Mouse (Mus musculus) bone marrow, adult 2 months (tissue): Measurements from ENCODE around the gene Nrde2. TPM values are rescaled to one million over a fixed set of nuclear protein-coding genes. Genes with fewer than 3 reads are reported as not detected.
"Not testable (repeated sequence)": the region's sequence is repeated elsewhere in the genome, so short reads cannot be mapped to it uniquely, and the experiment has no call there.

Experiments used
- H3K27ac ChIP-seq: fragments of 200-500 bp; 2 replicates; pipeline ENCODE4 v1.5.1; 2012; ENCODE audit warnings: low read depth, mild to moderate bottlenecking, control low read depth, inconsistent platforms, low read length; ENCODE audit not compliant: control insufficient read depth, poor library complexity, insufficient read depth
- H3K4me1 ChIP-seq: fragments of 200-500 bp; 2 replicates; pipeline ENCODE4 v1.6.1; 2011; ENCODE audit warnings: low read length; ENCODE audit not compliant: control insufficient read depth, insufficient read depth
- H3K4me3 ChIP-seq: fragments of 200-500 bp; replicated peaks from 2 replicates; pipeline ENCODE3; 2011; ENCODE audit warnings: mild to moderate bottlenecking, low read depth, low read length, control low read depth; ENCODE audit not compliant: control insufficient read depth
- CTCF ChIP-seq: fragments of 200-500 bp; IDR thresholded peaks from 2 replicates; pipeline ENCODE4 v1.5.1; 2011; ENCODE audit warnings: low read length, control low read depth; ENCODE audit not compliant: control insufficient read depth, insufficient read depth
- POLR2A ChIP-seq: fragments of 200-500 bp; IDR thresholded peaks from 2 replicates; pipeline ENCODE4 v1.6.1; 2011; ENCODE audit warnings: low read depth, mild to moderate bottlenecking, control low read depth, low read length, borderline replicate concordance; ENCODE audit not compliant: control insufficient read depth
- WGBS: fragments of 180-500 bp; shearing (Covaris S2); methylation state at CpG from one replicate; pipeline ENCODE4 v1.1.7; 2018; 5-methylcytosine and 5-hydroxymethylcytosine counted together
- polyA plus RNA-seq: library from polyadenylated mRNA; stranded (reverse); fragments of >200 nt; gene quantifications from 2 replicates; pipeline ENCODE4 v1.2.4, GENCODE M21; 2011; ENCODE audit warnings: low replicate concordance; ENCODE audit not compliant: missing spikeins, insufficient read depth, insufficient read length

The Nrde2 gene
- polyA plus RNA-seq, 1 experiment = 19.8 TPM

GRCm38 (mm10) chr12:100186376-100186775 lies 26.9 kb upstream of the Nrde2 start:
- peaks cover 2% of the 10 kb centered on the region; the same call in 1 of the 2 replicates for H3K4me1 ChIP-seq
- TF ChIP-seq CTCF (no peak), POLR2A (no peak)
- WGBS = 45% methylated on average over 6 of the region's 6 CpGs
- no peak overlapping the region for H3K4me3 ChIP-seq
- H3K27ac ChIP-seq = no peak overlapping the region

DNA sequence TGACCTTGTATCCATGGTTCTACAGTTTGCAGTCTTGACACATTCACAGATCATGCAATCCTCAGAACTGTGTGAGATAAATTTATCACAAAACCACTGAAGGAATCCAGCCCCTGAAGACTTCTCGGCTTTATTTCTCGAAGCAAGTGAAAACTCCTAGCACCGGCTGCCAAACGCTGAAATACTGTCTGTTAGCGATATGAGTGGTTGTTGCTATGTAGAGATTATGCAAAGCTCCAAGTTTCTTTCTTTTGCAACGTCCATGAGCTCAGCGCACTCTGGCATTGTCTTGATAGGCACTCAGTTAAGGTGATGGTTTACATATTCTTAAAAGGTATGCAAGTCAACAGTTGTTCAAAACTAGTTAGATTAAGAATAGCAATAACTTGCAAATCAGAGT lies 26.4 kb upstream of the Nrde2 start:
- 26% methylated on average over 7 of the region's 7 CpGs for WGBS
- peaks cover 2% of the 10 kb centered on the region; the same call in 1 of the 2 replicates for H3K4me1 ChIP-seq

GRCm38 (mm10) chr12:100184976-100185375 lies 25.5 kb upstream of the Nrde2 start:
- not testable (repeated sequence) for H3K4me3 ChIP-seq, H3K27ac ChIP-seq, H3K4me1 ChIP-seq
- 84% methylated on average over 2 of the region's 2 CpGs for WGBS

More for the DNA sequence above, 26.4 kb upstream of the Nrde2 start:
- no peak overlapping the region; the same call in 1 of the 2 replicates for H3K27ac ChIP-seq
- no peak for TF ChIP-seq CTCF
- TF ChIP-seq POLR2A = no peak
- no peak overlapping the region for H3K4me3 ChIP-seq

- peak overlapping the region; percentile 57 for H3K27ac ChIP-seq
- peaks cover 2% of the 10 kb centered on the region; the same call in 1 of the 2 replicates for H3K4me1 ChIP-seq
- H3K4me3 ChIP-seq = no peak overlapping the region
- 5% methylated on average over 5 of the region's 5 CpGs for WGBS
- TF ChIP-seq POLR2A (no peak), CTCF (no peak)
Measured at GRCm38 (mm10) chr12:100183970-100184369, 24.5 kb upstream of the Nrde2 start.

DNA sequence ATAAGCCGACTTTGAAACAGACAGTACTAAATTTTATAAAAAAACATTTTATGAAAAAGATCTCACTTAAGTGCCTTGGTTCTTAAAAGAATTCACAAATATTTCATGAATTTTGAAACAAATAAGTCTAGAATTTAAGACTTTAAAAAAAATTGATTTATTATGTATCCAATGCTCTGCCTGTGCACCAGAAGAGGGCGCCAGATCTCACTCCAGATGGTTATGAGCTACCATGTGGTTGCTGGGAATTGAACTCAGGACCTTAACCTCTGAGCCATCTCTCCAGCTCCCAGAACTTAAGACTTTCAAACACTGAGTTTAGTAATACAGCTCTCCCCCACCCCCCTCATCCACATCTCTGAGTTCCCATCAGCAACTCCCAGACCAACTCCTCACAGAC lies 23.2 kb upstream of the Nrde2 start:
- WGBS = 89% methylated on average over 2 of the region's 2 CpGs
- no peak for TF ChIP-seq POLR2A
- TF ChIP-seq CTCF = peak; percentile 28; the same call in 1 of the 2 replicates
- Histone ChIP-seq H3K27ac (no peak overlapping the region), H3K4me3 (no peak overlapping the region), H3K4me1 (peaks cover 2% of the 10 kb centered on the region; the same call in 1 of the 2 replicates)

DNA sequence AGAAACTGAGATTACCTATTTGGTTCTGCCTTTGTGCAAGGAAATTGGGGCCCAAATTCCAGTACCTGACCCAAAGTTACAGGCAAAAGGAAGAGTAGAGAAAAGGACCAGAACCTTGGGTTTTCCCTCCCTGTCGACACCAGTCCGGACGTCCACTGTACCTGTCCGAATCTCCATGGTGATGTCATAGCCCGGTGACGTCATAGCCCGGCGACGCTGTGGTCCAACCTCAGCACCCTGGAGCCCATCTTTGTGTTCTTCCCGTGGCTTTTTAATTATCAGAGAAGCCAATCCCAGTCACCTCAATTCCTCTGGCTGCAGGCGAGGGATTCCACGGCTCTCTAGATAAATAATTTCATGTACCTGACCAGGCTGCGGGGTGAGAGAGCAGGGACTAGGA lies 21.3 kb upstream of the Nrde2 start:
- 81% methylated on average over 13 of the region's 13 CpGs for WGBS
- TF ChIP-seq CTCF (no peak), POLR2A (no peak)

DNA sequence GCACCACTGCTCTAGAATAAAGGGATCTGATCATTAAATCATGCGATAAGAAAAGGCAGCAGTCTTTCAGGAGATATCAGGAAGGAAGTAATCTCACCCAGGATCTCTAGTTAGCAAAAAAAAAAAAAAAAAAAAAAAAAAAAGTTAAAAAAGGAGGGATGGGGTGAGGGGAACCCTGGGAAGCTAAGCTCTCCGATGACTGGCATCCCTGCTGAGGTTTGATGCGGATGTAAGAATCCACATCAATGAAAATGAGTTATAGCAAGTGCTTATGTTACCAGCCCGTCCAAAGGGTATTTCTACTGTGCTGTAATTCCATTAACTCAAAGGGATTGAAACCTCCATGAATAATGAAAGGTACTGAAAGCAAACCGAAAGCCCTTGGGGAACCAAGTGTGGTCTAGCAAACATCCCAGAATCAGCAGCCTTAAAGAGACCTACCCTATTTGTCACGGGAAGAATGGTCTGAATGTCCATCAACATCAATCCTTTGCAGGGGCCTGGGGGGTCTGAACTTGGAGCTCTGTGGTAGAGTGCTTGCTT lies 19.5 kb upstream of the Nrde2 start:
- H3K4me3 ChIP-seq = no peak overlapping the region
- H3K4me1 ChIP-seq = peaks cover 2% of the 10 kb centered on the region; the same call in 1 of the 2 replicates
- H3K27ac ChIP-seq = no peak overlapping the region
- TF ChIP-seq POLR2A = no peak
- TF ChIP-seq CTCF = no peak
- 79% methylated on average over 6 of the region's 6 CpGs for WGBS

More for the DNA sequence above, 21.3 kb upstream of the Nrde2 start:
- H3K4me1 ChIP-seq = peaks cover 2% of the 10 kb centered on the region; the same call in 1 of the 2 replicates
- no peak overlapping the region for H3K4me3 ChIP-seq
- no peak overlapping the region for H3K27ac ChIP-seq

DNA sequence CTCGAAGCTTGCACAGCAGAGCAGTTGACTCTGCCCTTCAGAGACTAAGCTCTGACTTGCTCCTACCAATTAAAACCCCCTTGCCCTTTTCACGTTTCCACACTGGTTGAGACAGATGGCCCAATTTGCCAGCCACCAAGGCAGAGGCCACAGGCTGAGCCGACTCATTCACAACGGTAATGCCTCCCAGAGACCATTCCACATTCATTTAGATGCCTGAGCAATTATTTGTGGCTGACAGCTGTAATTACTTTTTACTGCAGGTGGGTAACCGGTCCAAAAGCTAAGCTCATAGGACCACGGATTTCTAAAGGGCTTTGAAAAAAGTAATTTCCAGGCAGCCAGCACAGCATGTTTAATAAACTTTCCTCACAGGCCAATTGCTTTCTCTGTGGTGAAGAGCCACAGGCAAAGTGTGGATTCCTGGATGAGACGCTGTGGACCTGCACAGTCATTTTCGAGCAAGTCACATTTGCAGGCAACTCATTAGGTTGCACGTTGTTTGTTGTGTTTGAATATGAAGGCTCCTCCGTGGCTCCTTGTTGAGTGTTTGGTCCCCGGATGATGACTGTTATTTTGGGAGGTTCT lies 17.1 kb upstream of the Nrde2 start:
- no peak overlapping the region for H3K4me3 ChIP-seq
- H3K4me1 ChIP-seq = no peaks in the 10 kb centered on the region
- no peak for TF ChIP-seq CTCF
- no peak for TF ChIP-seq POLR2A
- WGBS = 80% methylated on average over 11 of the region's 11 CpGs
- H3K27ac ChIP-seq = no peak overlapping the region

GRCm38 (mm10) chr12:100172481-100172880 lies 13.0 kb upstream of the Nrde2 start:
- WGBS = 84% methylated on average over 7 of the region's 7 CpGs
- TF ChIP-seq POLR2A (no peak), CTCF (no peak)
- Histone ChIP-seq H3K4me3 (no peak overlapping the region), H3K4me1 (peaks cover 6% of the 10 kb centered on the region; the same call in 1 of the 2 replicates), H3K27ac (no peak overlapping the region)
